Mouse (Mus musculus): ENCODE measurements around the gene Ntrk2. TPM values are rescaled to one million over a fixed set of nuclear protein-coding genes. Genes with fewer than 3 reads are reported as not detected.
A peak's percentile ranks its signal among the peaks of the same experiment; 100 is the strongest.

Ntrk2 gene
- total and polyA plus RNA-seq, 2 experiments from 2014 or later: 160 to 233 TPM

GRCm38 (mm10) chr13:58808381-58808821 is 2.0 kb downstream of the Ntrk2 start:
- Histone ChIP-seq H3K4me3 (ENCODE audit: low read length) (peak overlapping the region; percentile 82), H3K9me3 (ENCODE audit: low read length) (no peaks in the 10 kb centered on the region), H3K9ac (replicated peaks; ENCODE audit: low read length) (peak overlapping the region; percentile 91), H3K27ac (peak overlapping the region; percentile 98), H3K4me1 (ENCODE audit: insufficient read depth, low read length) (0 out of 2 replicates have a peak, but pooled peaks cover 14% of the 10 kb centered on the region), H3K4me2 (ENCODE audit: low read depth, low read length) (peak overlapping the region; percentile 70), H3K36me3 (ENCODE audit: insufficient read depth, low read length) (no peaks in the 10 kb centered on the region), H3K27me3 (ENCODE audit: insufficient read depth, low read length) (no peaks in the 10 kb centered on the region)
- TF ChIP-seq CTCF (IDR thresholded peaks at IDR 0.05; ENCODE audit: low read depth): peak; percentile 37; the same call in 1 of the 2 replicates
- ATAC-seq (peak; percentile 44), DNase-seq (ENCODE audit: low spot score) (peak; percentile 76)
- 2% methylated on average over 32 of the region's 32 CpGs for WGBS

- peak overlapping the region; percentile 98 for H3K27ac ChIP-seq
- DNase-seq (ENCODE audit: low spot score): peak; percentile 68
- no peaks in the 10 kb centered on the region for H3K36me3 ChIP-seq (ENCODE audit: insufficient read depth, low read length)
- peak overlapping the region; percentile 70 for H3K4me2 ChIP-seq (ENCODE audit: low read depth, low read length)
- no peaks in the 10 kb centered on the region for H3K27me3 ChIP-seq (ENCODE audit: insufficient read depth, low read length)
- no peaks in the 10 kb centered on the region for H3K9me3 ChIP-seq (ENCODE audit: low read length)
- WGBS: 25% methylated on average over 8 of the region's 8 CpGs
- peak overlapping the region; percentile 91 for H3K9ac ChIP-seq (replicated peaks; ENCODE audit: low read length)
- H3K4me1 ChIP-seq (ENCODE audit: insufficient read depth, low read length): 0 out of 2 replicates have a peak, but pooled peaks cover 14% of the 10 kb centered on the region
- peak overlapping the region; percentile 82 for H3K4me3 ChIP-seq (ENCODE audit: low read length)
- no peak for TF ChIP-seq CTCF (IDR thresholded peaks at IDR 0.05; ENCODE audit: low read depth)
- ATAC-seq: no peak
Observed at GRCm38 (mm10) chr13:58809930-58810329, 3.6 kb downstream of the Ntrk2 start.

GRCm38 (mm10) chr13:58824752-58825151 is 18.4 kb downstream of the Ntrk2 start:
- ATAC-seq (peak; percentile 24; the same call in 1 of the 2 replicates), DNase-seq (ENCODE audit: low spot score) (peak; percentile 39)
- Histone ChIP-seq H3K36me3 (ENCODE audit: insufficient read depth, low read length) (no peaks in the 10 kb centered on the region), H3K4me2 (ENCODE audit: low read depth, low read length) (no peak overlapping the region), H3K27ac (peak overlapping the region; percentile 51; the same call in 1 of the 2 replicates), H3K4me1 (ENCODE audit: insufficient read depth, low read length) (peaks cover 10% of the 10 kb centered on the region), H3K4me3 (ENCODE audit: low read length) (no peak overlapping the region), H3K9me3 (ENCODE audit: low read length) (no peaks in the 10 kb centered on the region), H3K27me3 (ENCODE audit: insufficient read depth, low read length) (no peaks in the 10 kb centered on the region), H3K9ac (replicated peaks; ENCODE audit: low read length) (no peak overlapping the region)
- WGBS: 51% methylated on average over 7 of the region's 7 CpGs
- no peak for TF ChIP-seq CTCF (IDR thresholded peaks at IDR 0.05; ENCODE audit: low read depth)

GRCm38 (mm10) chr13:58826356-58827197 is 20.2 kb downstream of the Ntrk2 start:
- H3K36me3 ChIP-seq (ENCODE audit: insufficient read depth, low read length): no peaks in the 10 kb centered on the region
- no peaks in the 10 kb centered on the region for H3K9me3 ChIP-seq (ENCODE audit: low read length)
- H3K9ac ChIP-seq (replicated peaks; ENCODE audit: low read length): no peak overlapping the region
- peak; percentile 77 for DNase-seq (ENCODE audit: low spot score)
- no peaks in the 10 kb centered on the region for H3K27me3 ChIP-seq (ENCODE audit: insufficient read depth, low read length)
- H3K27ac ChIP-seq: peak overlapping the region; percentile 67; the same call in 1 of the 2 replicates
- 36% methylated on average over 14 of the region's 14 CpGs for WGBS
- no peak overlapping the region for H3K4me3 ChIP-seq (ENCODE audit: low read length)
- peak overlapping the region; percentile 6; the same call in 1 of the 2 replicates for H3K4me2 ChIP-seq (ENCODE audit: low read depth, low read length)
- no peak for TF ChIP-seq CTCF (IDR thresholded peaks at IDR 0.05; ENCODE audit: low read depth)
- peaks cover 10% of the 10 kb centered on the region for H3K4me1 ChIP-seq (ENCODE audit: insufficient read depth, low read length)
- peak; percentile 84 for ATAC-seq

GRCm38 (mm10) chr13:58831999-58832398 is 25.6 kb downstream of the Ntrk2 start:
- H3K27ac ChIP-seq: peak overlapping the region; percentile 36; the same call in 1 of the 2 replicates
- no peak overlapping the region for H3K4me3 ChIP-seq (ENCODE audit: low read length)
- ATAC-seq (peak; percentile 63; the same call in 1 of the 2 replicates), DNase-seq (ENCODE audit: low spot score) (peak; percentile 35)
- no peak overlapping the region for H3K4me2 ChIP-seq (ENCODE audit: low read depth, low read length)
- WGBS: 54% methylated on average over 4 of the region's 4 CpGs
- H3K27me3 ChIP-seq (ENCODE audit: insufficient read depth, low read length): no peaks in the 10 kb centered on the region
- H3K4me1 ChIP-seq (ENCODE audit: insufficient read depth, low read length): peaks cover 10% of the 10 kb centered on the region
- TF ChIP-seq CTCF (IDR thresholded peaks at IDR 0.05; ENCODE audit: low read depth): no peak
- no peak overlapping the region for H3K9ac ChIP-seq (replicated peaks; ENCODE audit: low read length)
- no peaks in the 10 kb centered on the region for H3K9me3 ChIP-seq (ENCODE audit: low read length)
- H3K36me3 ChIP-seq (ENCODE audit: insufficient read depth, low read length): no peaks in the 10 kb centered on the region

- Histone ChIP-seq H3K36me3 (ENCODE audit: insufficient read depth, low read length) (peaks cover 4% of the 10 kb centered on the region; the same call in 1 of the 2 replicates), H3K9me3 (ENCODE audit: low read length) (no peaks in the 10 kb centered on the region), H3K4me2 (ENCODE audit: low read depth, low read length) (no peak overlapping the region), H3K27me3 (ENCODE audit: insufficient read depth, low read length) (no peaks in the 10 kb centered on the region), H3K4me1 (ENCODE audit: insufficient read depth, low read length) (peaks cover 10% of the 10 kb centered on the region), H3K27ac (no peak overlapping the region), H3K9ac (replicated peaks; ENCODE audit: low read length) (no peak overlapping the region; the same call in 1 of the 2 replicates), H3K4me3 (ENCODE audit: low read length) (no peak overlapping the region)
- DNase-seq (ENCODE audit: low spot score) (peak; percentile 15), ATAC-seq (no peak)
- TF ChIP-seq CTCF (IDR thresholded peaks at IDR 0.05; ENCODE audit: low read depth): no peak
- 63% methylated on average over 4 of the region's 4 CpGs for WGBS
Observed at GRCm38 (mm10) chr13:58834726-58835125, 28.4 kb downstream of the Ntrk2 start.
